Mouse (Mus musculus): ENCODE data around the gene Slc1a7. TPM values are rescaled to one million over a fixed set of nuclear protein-coding genes. Genes with fewer than 3 reads are reported as not detected.

Slc1a7 gene
- polyA plus RNA-seq, 1 experiment = 0.10 TPM

- Histone ChIP-seq H3K27me3 (ENCODE audit: control insufficient read depth, insufficient read depth, low read length) (no peaks in the 10 kb centered on the region), H3K4me3 (replicated peaks; ENCODE audit: insufficient read depth, low read depth, low read length) (no peak overlapping the region), H3K4me1 (ENCODE audit: control insufficient read depth, insufficient read depth, low read length) (no peaks in the 10 kb centered on the region), H3K27ac (ENCODE audit: insufficient read depth, low read length) (no peak overlapping the region)
- no peak for TF ChIP-seq POLR2A (IDR thresholded peaks at IDR 0.05; ENCODE audit: borderline replicate concordance, insufficient read depth, low read length)
- TF ChIP-seq CTCF (IDR thresholded peaks at IDR 0.05; ENCODE audit: borderline replicate concordance, insufficient read depth, low read depth, low read length) = no peak
- no peak for DNase-seq
- WGBS = 70% methylated on average over 4 of the region's 4 CpGs
These were observed 18.2 kb upstream of the Slc1a7 start for GRCm38 (mm10) chr4:107949918-107950317.

GRCm38 (mm10) chr4:107952845-107953244 lies 15.3 kb upstream of the Slc1a7 start:
- Histone ChIP-seq H3K27ac (ENCODE audit: insufficient read depth, low read length) (no peak overlapping the region), H3K4me3 (replicated peaks; ENCODE audit: insufficient read depth, low read depth, low read length) (no peak overlapping the region), H3K4me1 (ENCODE audit: control insufficient read depth, insufficient read depth, low read length) (no peaks in the 10 kb centered on the region), H3K27me3 (ENCODE audit: control insufficient read depth, insufficient read depth, low read length) (no peaks in the 10 kb centered on the region)
- DNase-seq = no peak
- no peak for TF ChIP-seq POLR2A (IDR thresholded peaks at IDR 0.05; ENCODE audit: borderline replicate concordance, insufficient read depth, low read length)
- TF ChIP-seq CTCF (IDR thresholded peaks at IDR 0.05; ENCODE audit: borderline replicate concordance, insufficient read depth, low read depth, low read length) = no peak

- H3K27me3 ChIP-seq (ENCODE audit: control insufficient read depth, insufficient read depth, low read length) = no peaks in the 10 kb centered on the region
- H3K4me3 ChIP-seq (replicated peaks; ENCODE audit: insufficient read depth, low read depth, low read length) = no peak overlapping the region
- TF ChIP-seq CTCF (IDR thresholded peaks at IDR 0.05; ENCODE audit: borderline replicate concordance, insufficient read depth, low read depth, low read length) (no peak), POLR2A (IDR thresholded peaks at IDR 0.05; ENCODE audit: borderline replicate concordance, insufficient read depth, low read length) (no peak)
- H3K27ac ChIP-seq (ENCODE audit: insufficient read depth, low read length) = no peak overlapping the region
- DNase-seq = no peak
- WGBS = 50% methylated on average over 5 of the region's 5 CpGs
- no peaks in the 10 kb centered on the region for H3K4me1 ChIP-seq (ENCODE audit: control insufficient read depth, insufficient read depth, low read length)
These were observed 12.4 kb upstream of the Slc1a7 start for GRCm38 (mm10) chr4:107955691-107956090.

- WGBS = 90% methylated on average over 7 of the region's 7 CpGs
- Histone ChIP-seq H3K4me3 (replicated peaks; ENCODE audit: insufficient read depth, low read depth, low read length) (no peak overlapping the region), H3K27me3 (ENCODE audit: control insufficient read depth, insufficient read depth, low read length) (no peaks in the 10 kb centered on the region; the same call in 1 of the 2 replicates), H3K27ac (ENCODE audit: insufficient read depth, low read length) (no peak overlapping the region), H3K4me1 (ENCODE audit: control insufficient read depth, insufficient read depth, low read length) (peaks cover 6% of the 10 kb centered on the region)
- no peak for DNase-seq
- TF ChIP-seq CTCF (IDR thresholded peaks at IDR 0.05; ENCODE audit: borderline replicate concordance, insufficient read depth, low read depth, low read length) (no peak), POLR2A (IDR thresholded peaks at IDR 0.05; ENCODE audit: borderline replicate concordance, insufficient read depth, low read length) (no peak)
These were observed 9.6 kb upstream of the Slc1a7 start for GRCm38 (mm10) chr4:107958487-107958886.

GRCm38 (mm10) chr4:107962044-107962732 lies 5.9 kb upstream of the Slc1a7 start:
- H3K27me3 ChIP-seq (ENCODE audit: control insufficient read depth, insufficient read depth, low read length) = no peaks in the 10 kb centered on the region; the same call in 1 of the 2 replicates
- peaks cover 6% of the 10 kb centered on the region for H3K4me1 ChIP-seq (ENCODE audit: control insufficient read depth, insufficient read depth, low read length)
- H3K4me3 ChIP-seq (replicated peaks; ENCODE audit: insufficient read depth, low read depth, low read length) = no peak overlapping the region
- DNase-seq = no peak
- H3K27ac ChIP-seq (ENCODE audit: insufficient read depth, low read length) = no peak overlapping the region
- TF ChIP-seq CTCF (IDR thresholded peaks at IDR 0.05; ENCODE audit: borderline replicate concordance, insufficient read depth, low read depth, low read length) (no peak), POLR2A (IDR thresholded peaks at IDR 0.05; ENCODE audit: borderline replicate concordance, insufficient read depth, low read length) (no peak)
- 20% methylated on average over 11 of the region's 11 CpGs for WGBS

- H3K27me3 ChIP-seq (ENCODE audit: control insufficient read depth, insufficient read depth, low read length) = no peaks in the 10 kb centered on the region; the same call in 1 of the 2 replicates
- no peak overlapping the region for H3K4me3 ChIP-seq (replicated peaks; ENCODE audit: insufficient read depth, low read depth, low read length)
- TF ChIP-seq POLR2A (IDR thresholded peaks at IDR 0.05; ENCODE audit: borderline replicate concordance, insufficient read depth, low read length) (no peak), CTCF (IDR thresholded peaks at IDR 0.05; ENCODE audit: borderline replicate concordance, insufficient read depth, low read depth, low read length) (no peak)
- no peak for DNase-seq
- peaks cover 6% of the 10 kb centered on the region for H3K4me1 ChIP-seq (ENCODE audit: control insufficient read depth, insufficient read depth, low read length)
- 72% methylated on average over 2 of the region's 2 CpGs for WGBS
- no peak overlapping the region for H3K27ac ChIP-seq (ENCODE audit: insufficient read depth, low read length)
These were observed 5.3 kb upstream of the Slc1a7 start for GRCm38 (mm10) chr4:107962792-107963191.

GRCm38 (mm10) chr4:107966416-107967109 lies 1.6 kb upstream of the Slc1a7 start:
- Histone ChIP-seq H3K4me3 (replicated peaks; ENCODE audit: insufficient read depth, low read depth, low read length) (no peak overlapping the region), H3K27me3 (ENCODE audit: control insufficient read depth, insufficient read depth, low read length) (no peaks in the 10 kb centered on the region; the same call in 1 of the 2 replicates), H3K27ac (ENCODE audit: insufficient read depth, low read length) (no peak overlapping the region), H3K4me1 (ENCODE audit: control insufficient read depth, insufficient read depth, low read length) (peaks cover 6% of the 10 kb centered on the region)
- TF ChIP-seq CTCF (IDR thresholded peaks at IDR 0.05; ENCODE audit: borderline replicate concordance, insufficient read depth, low read depth, low read length) = no peak
- DNase-seq = no peak
- WGBS = 77% methylated on average over 5 of the region's 5 CpGs

GRCm38 (mm10) chr4:107969781-107970180 lies 1.6 kb downstream of the Slc1a7 start:
- TF ChIP-seq CTCF (IDR thresholded peaks at IDR 0.05; ENCODE audit: borderline replicate concordance, insufficient read depth, low read depth, low read length) = no peak
- no peak for TF ChIP-seq POLR2A (IDR thresholded peaks at IDR 0.05; ENCODE audit: borderline replicate concordance, insufficient read depth, low read length)
- Histone ChIP-seq H3K4me1 (ENCODE audit: control insufficient read depth, insufficient read depth, low read length) (no peaks in the 10 kb centered on the region; the same call in 1 of the 2 replicates), H3K27me3 (ENCODE audit: control insufficient read depth, insufficient read depth, low read length) (no peaks in the 10 kb centered on the region), H3K4me3 (replicated peaks; ENCODE audit: insufficient read depth, low read depth, low read length) (no peak overlapping the region), H3K27ac (ENCODE audit: insufficient read depth, low read length) (no peak overlapping the region)
- no peak for DNase-seq

All from cerebellum, adult 2 months (tissue).